Mouse (Mus musculus) limb, embryonic 11.5 days (tissue): ENCODE measurements around the gene Bbox1. TPM values are rescaled to one million over a fixed set of nuclear protein-coding genes. Genes with fewer than 3 reads are reported as not detected.
A peak's percentile ranks its signal among the peaks of the same experiment; 100 is the strongest.

Experiments used
- ATAC-seq: fragments of 200-750 bp; cut with Nextera tagmentation; 2 replicates; pipeline ENCODE4 v1.8.0; 2017; ENCODE audit warnings: low read depth; ENCODE audit not compliant: insufficient number of reproducible peaks, low FRiP score, low TSS enrichment
- DNase-seq: peaks from one replicate; pipeline ENCODE4 v3.0.0-alpha.2; 2015; ENCODE audit warnings: low spot score
- H3K27ac ChIP-seq: fragments of 300-500 bp; sonication (generic); replicated peaks from 2 replicates; pipeline ENCODE4 v1.5.1; 2014; ENCODE audit warnings: low read depth, mild to moderate bottlenecking, low read length
- H3K27me3 ChIP-seq: fragments of 300-500 bp; sonication (generic); 2 replicates; pipeline ENCODE4 v1.6.1; 2014; ENCODE audit warnings: mild to moderate bottlenecking, low read length, mixed read lengths; ENCODE audit not compliant: control insufficient read depth, insufficient read depth
- H3K36me3 ChIP-seq: fragments of 300-500 bp; sonication (generic); 2 replicates; pipeline ENCODE4 v1.6.1; 2014; ENCODE audit warnings: mild to moderate bottlenecking, low read length, moderate library complexity, mixed read lengths; ENCODE audit not compliant: control insufficient read depth, insufficient read depth
- H3K4me1 ChIP-seq: fragments of 300-500 bp; sonication (generic); 2 replicates; pipeline ENCODE4 v1.6.1; 2014; ENCODE audit warnings: low read length, mixed read lengths; ENCODE audit not compliant: control insufficient read depth, insufficient read depth
- H3K4me2 ChIP-seq: fragments of 300-500 bp; sonication (generic); 2 replicates; pipeline ENCODE4 v1.6.1; 2014; ENCODE audit warnings: low read depth, mild to moderate bottlenecking, moderate library complexity; ENCODE audit not compliant: severe bottlenecking
- H3K4me3 ChIP-seq: fragments of 300-500 bp; sonication (generic); 2 replicates; pipeline ENCODE4 v1.5.1; 2014; ENCODE audit warnings: low read depth, low read length
- H3K9ac ChIP-seq: fragments of 300-500 bp; sonication (generic); 2 replicates; pipeline ENCODE4 v1.6.1; 2014; ENCODE audit warnings: mild to moderate bottlenecking, low read length
- H3K9me3 ChIP-seq: fragments of 300-500 bp; sonication (generic); 2 replicates; pipeline ENCODE4 v1.6.1; 2016; ENCODE audit warnings: low read length; ENCODE audit not compliant: control insufficient read depth
- WGBS: fragments of 180-500 bp; shearing (Covaris S2); extraction: QIAGEN DNeasy Blood & Tissue Kit; methylation state at CpG from one replicate; pipeline ENCODE4 v1.1.7; 2014; 5-methylcytosine and 5-hydroxymethylcytosine counted together
- polyA plus RNA-seq: library from polyadenylated mRNA; unstranded; fragments of >200 nt; fragmentation: Nextera tagmentation; extraction: Ambion mirVana; gene quantifications from 2 replicates; pipeline ENCODE4 v1.2.1, GENCODE M21; 2014

Bbox1 gene
- 0.19 and 0.28 TPM in 2 replicates for polyA plus RNA-seq

- Histone ChIP-seq H3K27ac (no peak within 1 kb of the TSS), H3K27me3 (no peaks in the 10 kb centered on the region), H3K9ac (no peak within 1 kb of the TSS), H3K4me1 (no peaks in the 10 kb centered on the region), H3K4me2 (no peak within 1 kb of the TSS), H3K4me3 (no peak within 1 kb of the TSS), H3K36me3 (no peaks in the 10 kb centered on the region), H3K9me3 (no peaks in the 10 kb centered on the region)
- WGBS = 86% methylated on average over 6 of the region's 6 CpGs
- no peak for DNase-seq
- no peak for ATAC-seq
These were observed at the start of gene Bbox1 for GRCm38 (mm10) chr2:110314509-110315155. Gene Bbox1, minus strand, starts transcription at chr2:110314560.

GRCm38 (mm10) chr2:110363855-110364254, 49.5 kb upstream of the Bbox1 start:
- H3K27me3 ChIP-seq = no peaks in the 10 kb centered on the region
- H3K9me3 ChIP-seq = no peaks in the 10 kb centered on the region
- H3K36me3 ChIP-seq = no peaks in the 10 kb centered on the region
- no peak overlapping the region for H3K9ac ChIP-seq
- ATAC-seq (no peak), DNase-seq (no peak)
- WGBS = 79% methylated on average over 3 of the region's 3 CpGs
- no peak overlapping the region for H3K4me2 ChIP-seq
- no peaks in the 10 kb centered on the region for H3K4me1 ChIP-seq
- H3K27ac ChIP-seq = no peak overlapping the region
- no peak overlapping the region for H3K4me3 ChIP-seq

GRCm38 (mm10) chr2:110362432-110363283, 48.3 kb upstream of the Bbox1 start, which contains the start of gene Fibin:
Gene Fibin, minus strand, starts transcription at chr2:110363183.
- no peaks in the 10 kb centered on the region for H3K36me3 ChIP-seq
- H3K4me2 ChIP-seq = peak within 1 kb of the TSS; percentile 72
- no peaks in the 10 kb centered on the region for H3K9me3 ChIP-seq
- peak within 1 kb of the TSS; percentile 51 for H3K4me3 ChIP-seq
- no peaks in the 10 kb centered on the region for H3K4me1 ChIP-seq
- ATAC-seq (peak; percentile 82), DNase-seq (peak; percentile 78)
- peak within 1 kb of the TSS; percentile 85 for H3K27ac ChIP-seq
- 2% methylated on average over 33 of the region's 33 CpGs for WGBS
- H3K27me3 ChIP-seq = no peaks in the 10 kb centered on the region
- H3K9ac ChIP-seq = peak within 1 kb of the TSS; percentile 65

GRCm38 (mm10) chr2:110353302-110353970, 39.1 kb upstream of the Bbox1 start:
- DNase-seq (no peak), ATAC-seq (no peak)
- H3K9me3 ChIP-seq = no peaks in the 10 kb centered on the region
- H3K27me3 ChIP-seq = no peaks in the 10 kb centered on the region
- H3K4me1 ChIP-seq = no peaks in the 10 kb centered on the region
- H3K27ac ChIP-seq = no peak overlapping the region
- H3K4me3 ChIP-seq = no peak overlapping the region
- H3K9ac ChIP-seq = no peak overlapping the region
- H3K36me3 ChIP-seq = no peaks in the 10 kb centered on the region
- WGBS = 89% methylated on average over 5 of the region's 5 CpGs
- no peak overlapping the region for H3K4me2 ChIP-seq

GRCm38 (mm10) chr2:110351843-110352251, 37.5 kb upstream of the Bbox1 start:
- Histone ChIP-seq H3K36me3 (no peaks in the 10 kb centered on the region), H3K9ac (no peak overlapping the region), H3K4me1 (no peaks in the 10 kb centered on the region), H3K4me2 (no peak overlapping the region), H3K4me3 (no peak overlapping the region), H3K27ac (no peak overlapping the region), H3K9me3 (no peaks in the 10 kb centered on the region), H3K27me3 (no peaks in the 10 kb centered on the region)
- WGBS = 81% methylated on average over 5 of the region's 5 CpGs
- ATAC-seq (no peak), DNase-seq (no peak)

GRCm38 (mm10) chr2:110351406-110351805, 37.0 kb upstream of the Bbox1 start:
- 83% methylated on average over 1 of the region's 1 CpGs for WGBS

GRCm38 (mm10) chr2:110328953-110329352, 14.6 kb upstream of the Bbox1 start:
- H3K4me3 ChIP-seq = no peak overlapping the region
- ATAC-seq (no peak), DNase-seq (no peak)
- no peaks in the 10 kb centered on the region for H3K9me3 ChIP-seq
- no peak overlapping the region for H3K9ac ChIP-seq
- no peak overlapping the region for H3K27ac ChIP-seq
- H3K36me3 ChIP-seq = no peaks in the 10 kb centered on the region
- H3K4me2 ChIP-seq = no peak overlapping the region
- H3K4me1 ChIP-seq = no peaks in the 10 kb centered on the region
- H3K27me3 ChIP-seq = no peaks in the 10 kb centered on the region

More at GRCm38 (mm10) chr2:110351406-110351805, 37.0 kb upstream of the Bbox1 start:
- DNase-seq = no peak
- Histone ChIP-seq H3K9me3 (no peaks in the 10 kb centered on the region), H3K4me3 (no peak overlapping the region), H3K36me3 (no peaks in the 10 kb centered on the region), H3K9ac (no peak overlapping the region), H3K4me2 (no peak overlapping the region), H3K27me3 (no peaks in the 10 kb centered on the region), H3K4me1 (no peaks in the 10 kb centered on the region), H3K27ac (no peak overlapping the region)
- ATAC-seq = no peak

GRCm38 (mm10) chr2:110319949-110320348, 5.6 kb upstream of the Bbox1 start:
- 86% methylated on average over 4 of the region's 4 CpGs for WGBS
- ATAC-seq = no peak
- no peak overlapping the region for H3K4me3 ChIP-seq
- H3K4me2 ChIP-seq = no peak overlapping the region
- no peaks in the 10 kb centered on the region for H3K36me3 ChIP-seq
- H3K27ac ChIP-seq = no peak overlapping the region
- no peaks in the 10 kb centered on the region for H3K4me1 ChIP-seq
- H3K27me3 ChIP-seq = no peaks in the 10 kb centered on the region
- no peak overlapping the region for H3K9ac ChIP-seq
- no peak for DNase-seq
- no peaks in the 10 kb centered on the region for H3K9me3 ChIP-seq
